Mouse (Mus musculus): ENCODE data around the gene Ezh1. TPM values are rescaled to one million over a fixed set of nuclear protein-coding genes. Genes with fewer than 3 reads are reported as not detected.

The Ezh1 gene
- total and polyA plus RNA-seq, 3 experiments = 4.2 to 55.9 (median 25.4) TPM

GRCm38 (mm10) chr11:101200986-101201385 lies 25.3 kb downstream of the Ezh1 start:
- Histone ChIP-seq H3K27me3 (ENCODE audit: insufficient read depth, low read length) (no peaks in the 10 kb centered on the region), H3K4me3 (ENCODE audit: low read depth, low read length) (no peak overlapping the region), H3K4me1 (ENCODE audit: insufficient read depth, low read depth, low read length) (peaks cover 12% of the 10 kb centered on the region; the same call in 1 of the 2 replicates), H3K36me3 (replicated peaks) (peaks cover 88% of the 10 kb centered on the region), H3K9me3 (replicated peaks) (no peaks in the 10 kb centered on the region)
- DNase-seq (ENCODE audit: low spot score) (no peak), ATAC-seq (ENCODE audit: extremely low read depth, insufficient number of reproducible peaks, low FRiP score, poor library complexity, severe bottlenecking) (no peak)
- peak; percentile 58 for TF ChIP-seq CTCF (IDR thresholded peaks at IDR 0.05; ENCODE audit: low read depth, low read length)
- no peak for TF ChIP-seq POLR2AphosphoS5 (IDR thresholded peaks at IDR 0.05; ENCODE audit: insufficient replicate concordance, low read depth, low read length)
- TF ChIP-seq GATA2 (IDR thresholded peaks at IDR 0.05; ENCODE audit: borderline replicate concordance, low read depth, low read length) = no peak
- TF ChIP-seq TAL1 (conservative IDR thresholded peaks at IDR 0.05; ENCODE audit: low read depth, low read length) = no peak
- TF ChIP-seq GATA1 (IDR thresholded peaks at IDR 0.05; ENCODE audit: borderline replicate concordance, low read length) = no peak

- peaks cover 8% of the 10 kb centered on the region; the same call in 1 of the 2 replicates for H3K4me1 ChIP-seq (ENCODE audit: insufficient read depth, low read depth, low read length)
- no peak overlapping the region for H3K4me3 ChIP-seq (ENCODE audit: low read depth, low read length)
- ATAC-seq (ENCODE audit: extremely low read depth, insufficient number of reproducible peaks, low FRiP score, poor library complexity, severe bottlenecking) (no peak), DNase-seq (ENCODE audit: low spot score) (no peak)
- peaks cover 90% of the 10 kb centered on the region for H3K36me3 ChIP-seq (replicated peaks)
- no peaks in the 10 kb centered on the region for H3K9me3 ChIP-seq (replicated peaks)
- TF ChIP-seq GATA2 (IDR thresholded peaks at IDR 0.05; ENCODE audit: borderline replicate concordance, low read depth, low read length) (no peak), TAL1 (conservative IDR thresholded peaks at IDR 0.05; ENCODE audit: low read depth, low read length) (no peak), POLR2AphosphoS5 (IDR thresholded peaks at IDR 0.05; ENCODE audit: insufficient replicate concordance, low read depth, low read length) (no peak), CTCF (IDR thresholded peaks at IDR 0.05; ENCODE audit: low read depth, low read length) (no peak), GATA1 (IDR thresholded peaks at IDR 0.05; ENCODE audit: borderline replicate concordance, low read length) (no peak)
- H3K27me3 ChIP-seq (ENCODE audit: insufficient read depth, low read length) = no peaks in the 10 kb centered on the region
Measured at GRCm38 (mm10) chr11:101199555-101199954, 26.7 kb downstream of the Ezh1 start.

- no peaks in the 10 kb centered on the region for H3K27me3 ChIP-seq (ENCODE audit: insufficient read depth, low read length)
- peaks cover 94% of the 10 kb centered on the region for H3K36me3 ChIP-seq (replicated peaks)
- ATAC-seq (ENCODE audit: extremely low read depth, insufficient number of reproducible peaks, low FRiP score, poor library complexity, severe bottlenecking) (no peak), DNase-seq (ENCODE audit: low spot score) (no peak)
- no peak overlapping the region for H3K4me3 ChIP-seq (ENCODE audit: low read depth, low read length)
- H3K4me1 ChIP-seq (ENCODE audit: insufficient read depth, low read depth, low read length) = peaks cover 13% of the 10 kb centered on the region
- H3K9me3 ChIP-seq (replicated peaks) = no peaks in the 10 kb centered on the region
- TF ChIP-seq CTCF (IDR thresholded peaks at IDR 0.05; ENCODE audit: low read depth, low read length) = no peak
Measured at GRCm38 (mm10) chr11:101196175-101196574, 30.1 kb downstream of the Ezh1 start.

GRCm38 (mm10) chr11:101195571-101195970 lies 30.7 kb downstream of the Ezh1 start:
- no peak for DNase-seq (ENCODE audit: low spot score)
- no peak for ATAC-seq (ENCODE audit: extremely low read depth, insufficient number of reproducible peaks, low FRiP score, poor library complexity, severe bottlenecking)
- H3K9me3 ChIP-seq (replicated peaks) = no peaks in the 10 kb centered on the region
- no peaks in the 10 kb centered on the region for H3K27me3 ChIP-seq (ENCODE audit: insufficient read depth, low read length)
- no peak overlapping the region for H3K4me3 ChIP-seq (ENCODE audit: low read depth, low read length)
- TF ChIP-seq GATA2 (IDR thresholded peaks at IDR 0.05; ENCODE audit: borderline replicate concordance, low read depth, low read length) = no peak
- no peak for TF ChIP-seq GATA1 (IDR thresholded peaks at IDR 0.05; ENCODE audit: borderline replicate concordance, low read length)
- no peak for TF ChIP-seq TAL1 (conservative IDR thresholded peaks at IDR 0.05; ENCODE audit: low read depth, low read length)
- no peak for TF ChIP-seq POLR2AphosphoS5 (IDR thresholded peaks at IDR 0.05; ENCODE audit: insufficient replicate concordance, low read depth, low read length)
- TF ChIP-seq CTCF (IDR thresholded peaks at IDR 0.05; ENCODE audit: low read depth, low read length) = no peak
- peaks cover 90% of the 10 kb centered on the region for H3K36me3 ChIP-seq (replicated peaks)
- H3K4me1 ChIP-seq (ENCODE audit: insufficient read depth, low read depth, low read length) = peaks cover 15% of the 10 kb centered on the region

GRCm38 (mm10) chr11:101195101-101195500 lies 31.2 kb downstream of the Ezh1 start:
- no peak for TF ChIP-seq POLR2AphosphoS5 (IDR thresholded peaks at IDR 0.05; ENCODE audit: insufficient replicate concordance, low read depth, low read length)
- no peak for TF ChIP-seq CTCF (IDR thresholded peaks at IDR 0.05; ENCODE audit: low read depth, low read length)
- Histone ChIP-seq H3K9me3 (replicated peaks) (no peaks in the 10 kb centered on the region), H3K27me3 (ENCODE audit: insufficient read depth, low read length) (no peaks in the 10 kb centered on the region), H3K4me1 (ENCODE audit: insufficient read depth, low read depth, low read length) (peaks cover 19% of the 10 kb centered on the region), H3K4me3 (ENCODE audit: low read depth, low read length) (no peak overlapping the region), H3K36me3 (replicated peaks) (peaks cover 85% of the 10 kb centered on the region)
- ATAC-seq (ENCODE audit: extremely low read depth, insufficient number of reproducible peaks, low FRiP score, poor library complexity, severe bottlenecking) (no peak), DNase-seq (ENCODE audit: low spot score) (no peak)

- no peaks in the 10 kb centered on the region for H3K9me3 ChIP-seq (replicated peaks)
- peaks cover 24% of the 10 kb centered on the region for H3K4me1 ChIP-seq (ENCODE audit: insufficient read depth, low read depth, low read length)
- TF ChIP-seq CTCF (IDR thresholded peaks at IDR 0.05; ENCODE audit: low read depth, low read length) (no peak), GATA2 (IDR thresholded peaks at IDR 0.05; ENCODE audit: borderline replicate concordance, low read depth, low read length) (no peak), POLR2AphosphoS5 (IDR thresholded peaks at IDR 0.05; ENCODE audit: insufficient replicate concordance, low read depth, low read length) (no peak), GATA1 (IDR thresholded peaks at IDR 0.05; ENCODE audit: borderline replicate concordance, low read length) (no peak), TAL1 (conservative IDR thresholded peaks at IDR 0.05; ENCODE audit: low read depth, low read length) (no peak)
- peaks cover 80% of the 10 kb centered on the region for H3K36me3 ChIP-seq (replicated peaks)
- ATAC-seq (ENCODE audit: extremely low read depth, insufficient number of reproducible peaks, low FRiP score, poor library complexity, severe bottlenecking) (no peak), DNase-seq (ENCODE audit: low spot score) (no peak)
- H3K27me3 ChIP-seq (ENCODE audit: insufficient read depth, low read length) = no peaks in the 10 kb centered on the region
- H3K4me3 ChIP-seq (ENCODE audit: low read depth, low read length) = no peak overlapping the region
Measured at GRCm38 (mm10) chr11:101194643-101195042, 31.6 kb downstream of the Ezh1 start.

GRCm38 (mm10) chr11:101194137-101194536 lies 32.1 kb downstream of the Ezh1 start:
- no peak for ATAC-seq (ENCODE audit: extremely low read depth, insufficient number of reproducible peaks, low FRiP score, poor library complexity, severe bottlenecking)
- peaks cover 75% of the 10 kb centered on the region for H3K36me3 ChIP-seq (replicated peaks)
- TF ChIP-seq TAL1 (conservative IDR thresholded peaks at IDR 0.05; ENCODE audit: low read depth, low read length) (no peak), POLR2AphosphoS5 (IDR thresholded peaks at IDR 0.05; ENCODE audit: insufficient replicate concordance, low read depth, low read length) (no peak), CTCF (IDR thresholded peaks at IDR 0.05; ENCODE audit: low read depth, low read length) (no peak), GATA2 (IDR thresholded peaks at IDR 0.05; ENCODE audit: borderline replicate concordance, low read depth, low read length) (no peak), GATA1 (IDR thresholded peaks at IDR 0.05; ENCODE audit: borderline replicate concordance, low read length) (no peak)
- no peak for DNase-seq (ENCODE audit: low spot score)
- no peaks in the 10 kb centered on the region for H3K9me3 ChIP-seq (replicated peaks)
- H3K27me3 ChIP-seq (ENCODE audit: insufficient read depth, low read length) = no peaks in the 10 kb centered on the region
- no peak overlapping the region for H3K4me3 ChIP-seq (ENCODE audit: low read depth, low read length)
- peaks cover 29% of the 10 kb centered on the region for H3K4me1 ChIP-seq (ENCODE audit: insufficient read depth, low read depth, low read length)

Measured in G1E (cell line).